Mouse (Mus musculus) liver, embryonic 12.5 days (tissue): ENCODE data around the gene Smc3. TPM values are rescaled to one million over a fixed set of nuclear protein-coding genes. Genes with fewer than 3 reads are reported as not detected.
A peak's percentile ranks its signal among the peaks of the same experiment; 100 is the strongest.
"Not testable (repeated sequence)": the region's sequence is repeated elsewhere in the genome, so short reads cannot be mapped to it uniquely, and the experiment has no call there.

Experiments
- ATAC-seq: fragments of 200-750 bp; cut with Nextera tagmentation; 2 replicates; pipeline ENCODE4 v1.8.0; 2017; ENCODE audit warnings: moderate number of reproducible peaks, mild to moderate bottlenecking, moderate library complexity
- H3K27ac ChIP-seq: fragments of 300-500 bp; sonication (generic); 2 replicates; pipeline ENCODE4 v1.5.1; 2016; ENCODE audit warnings: mild to moderate bottlenecking
- H3K27me3 ChIP-seq: fragments of 300-500 bp; sonication (generic); replicated peaks from 2 replicates; pipeline ENCODE4 v1.6.1; 2016; ENCODE audit warnings: mild to moderate bottlenecking, moderate library complexity
- H3K36me3 ChIP-seq: fragments of 300-500 bp; sonication (generic); 2 replicates; pipeline ENCODE4 v1.6.1; 2016; ENCODE audit warnings: mild to moderate bottlenecking, moderate library complexity
- H3K4me1 ChIP-seq: fragments of 300-500 bp; sonication (generic); 2 replicates; pipeline ENCODE4 v1.6.1; 2016
- H3K4me2 ChIP-seq: fragments of 300-500 bp; sonication (generic); 2 replicates; pipeline ENCODE4 v1.6.1; 2016; ENCODE audit warnings: mild to moderate bottlenecking, moderate library complexity
- H3K4me3 ChIP-seq: fragments of 300-500 bp; sonication (generic); 2 replicates; pipeline ENCODE4 v1.5.1; 2016; ENCODE audit warnings: mild to moderate bottlenecking, moderate library complexity
- H3K9ac ChIP-seq: fragments of 300-500 bp; sonication (generic); 2 replicates; pipeline ENCODE4 v1.6.1; 2016; ENCODE audit warnings: mild to moderate bottlenecking, moderate library complexity
- H3K9me3 ChIP-seq: fragments of 300-500 bp; sonication (generic); replicated peaks from 2 replicates; pipeline ENCODE4 v1.6.1; 2016; ENCODE audit warnings: mild to moderate bottlenecking, moderate library complexity
- WGBS: fragments of 180-500 bp; shearing (Covaris S2); methylation state at CpG from one replicate; pipeline ENCODE4 v1.1.7; 2016; ENCODE audit not compliant: insufficient replicate concordance; 5-methylcytosine and 5-hydroxymethylcytosine counted together
- polyA plus RNA-seq: library from polyadenylated mRNA; unstranded; fragments of >200 nt; fragmentation: Nextera tagmentation; extraction: Ambion mirVana; gene quantifications from 2 replicates; pipeline ENCODE4 v1.2.1, GENCODE M21; 2016

The Smc3 gene
- polyA plus RNA-seq, 1 experiment from 2014 or later = 52.9 TPM

- WGBS = 81% methylated on average over 9 of the region's 9 CpGs
- no peak for ATAC-seq
- no peaks in the 10 kb centered on the region for H3K9me3 ChIP-seq
- H3K4me1 ChIP-seq = 0 out of 2 replicates have a peak, but pooled peaks cover 4% of the 10 kb centered on the region
- H3K27ac ChIP-seq = no peak overlapping the region
- peaks cover 68% of the 10 kb centered on the region for H3K36me3 ChIP-seq
- H3K4me3 ChIP-seq = no peak overlapping the region
- H3K27me3 ChIP-seq = no peaks in the 10 kb centered on the region
- H3K9ac ChIP-seq = no peak overlapping the region
- H3K4me2 ChIP-seq = no peak overlapping the region
Observed at GRCm38 (mm10) chr19:53647301-53647700, 47.1 kb downstream of the Smc3 start.

- H3K27ac ChIP-seq = no peak overlapping the region
- H3K4me2 ChIP-seq = no peak overlapping the region
- H3K4me1 ChIP-seq = 0 out of 2 replicates have a peak, but pooled peaks cover 4% of the 10 kb centered on the region
- H3K36me3 ChIP-seq = peaks cover 63% of the 10 kb centered on the region
- H3K4me3 ChIP-seq = no peak overlapping the region
- 46% methylated on average over 5 of the region's 5 CpGs for WGBS
- no peak for ATAC-seq
- no peaks in the 10 kb centered on the region for H3K27me3 ChIP-seq
- no peak overlapping the region for H3K9ac ChIP-seq
- H3K9me3 ChIP-seq = no peaks in the 10 kb centered on the region
Observed at GRCm38 (mm10) chr19:53648056-53648455, 47.9 kb downstream of the Smc3 start.

- Histone ChIP-seq H3K9me3 (no peaks in the 10 kb centered on the region), H3K4me1 (0 out of 2 replicates have a peak, but pooled peaks cover 4% of the 10 kb centered on the region), H3K36me3 (peaks cover 55% of the 10 kb centered on the region), H3K9ac (no peak overlapping the region), H3K27me3 (no peaks in the 10 kb centered on the region), H3K4me2 (no peak overlapping the region), H3K4me3 (no peak overlapping the region), H3K27ac (no peak overlapping the region)
- WGBS = 47% methylated on average over 10 of the region's 10 CpGs
- ATAC-seq = peak; percentile 43; the same call in 1 of the 2 replicates
Observed at GRCm38 (mm10) chr19:53648802-53649236, 48.6 kb downstream of the Smc3 start.

- peak overlapping the region; percentile 12; the same call in 1 of the 2 replicates for H3K27ac ChIP-seq
- no peaks in the 10 kb centered on the region for H3K9me3 ChIP-seq
- H3K4me2 ChIP-seq = no peak overlapping the region
Observed at GRCm38 (mm10) chr19:53649361-53649760, 49.2 kb downstream of the Smc3 start.

GRCm38 (mm10) chr19:53649802-53650201 lies 49.6 kb downstream of the Smc3 start:
- Histone ChIP-seq H3K27ac (peak overlapping the region; percentile 12; the same call in 1 of the 2 replicates), H3K4me1 (0 out of 2 replicates have a peak, but pooled peaks cover 4% of the 10 kb centered on the region), H3K4me3 (no peak overlapping the region), H3K27me3 (no peaks in the 10 kb centered on the region), H3K36me3 (peaks cover 48% of the 10 kb centered on the region), H3K9ac (no peak overlapping the region), H3K9me3 (no peaks in the 10 kb centered on the region), H3K4me2 (no peak overlapping the region)
- 75% methylated on average over 5 of the region's 5 CpGs for WGBS
- ATAC-seq = no peak; the same call in 1 of the 2 replicates

More at GRCm38 (mm10) chr19:53649361-53649760, 49.2 kb downstream of the Smc3 start:
- Histone ChIP-seq H3K4me1 (0 out of 2 replicates have a peak, but pooled peaks cover 4% of the 10 kb centered on the region), H3K4me3 (no peak overlapping the region), H3K36me3 (peaks cover 51% of the 10 kb centered on the region), H3K27me3 (no peaks in the 10 kb centered on the region), H3K9ac (no peak overlapping the region)
- 81% methylated on average over 6 of the region's 6 CpGs for WGBS
- ATAC-seq = peak; percentile 6; the same call in 1 of the 2 replicates

DNA sequence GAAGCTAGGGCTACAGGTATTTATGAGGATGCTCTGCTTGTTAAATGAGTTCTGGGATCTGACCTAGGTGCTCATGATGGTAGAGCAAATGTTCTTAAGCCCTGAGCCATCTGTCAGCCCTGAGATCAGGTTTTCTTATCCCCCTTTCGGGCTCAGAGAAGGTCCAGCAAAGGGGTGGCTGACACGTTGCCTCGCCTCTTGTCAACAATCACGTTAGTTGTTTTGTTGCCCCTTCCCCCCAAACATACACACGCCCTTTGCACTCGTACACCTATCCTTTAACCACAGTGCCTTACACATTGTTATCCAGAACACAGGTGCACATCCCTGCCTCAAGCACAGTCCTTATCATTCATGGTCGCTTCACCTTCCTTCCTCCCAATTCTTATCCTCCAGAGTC lies 50.7 kb downstream of the Smc3 start:
- Histone ChIP-seq H3K4me2 (no peak overlapping the region), H3K36me3 (peaks cover 38% of the 10 kb centered on the region), H3K9ac (no peak overlapping the region), H3K9me3 (no peaks in the 10 kb centered on the region), H3K4me3 (no peak overlapping the region), H3K4me1 (0 out of 2 replicates have a peak, but pooled peaks cover 4% of the 10 kb centered on the region), H3K27me3 (no peaks in the 10 kb centered on the region), H3K27ac (no peak overlapping the region)
- WGBS = 51% methylated on average over 7 of the region's 7 CpGs
- no peak for ATAC-seq

GRCm38 (mm10) chr19:53652267-53652666 lies 52.1 kb downstream of the Smc3 start:
- Histone ChIP-seq H3K9me3 (no peaks in the 10 kb centered on the region), H3K4me2 (no peak overlapping the region), H3K27me3 (no peaks in the 10 kb centered on the region), H3K36me3 (peaks cover 25% of the 10 kb centered on the region), H3K27ac (no peak overlapping the region), H3K4me1 (0 out of 2 replicates have a peak, but pooled peaks cover 4% of the 10 kb centered on the region), H3K4me3 (no peak overlapping the region), H3K9ac (no peak overlapping the region)
- 74% methylated on average over 9 of the region's 9 CpGs for WGBS
- ATAC-seq = no peak

DNA sequence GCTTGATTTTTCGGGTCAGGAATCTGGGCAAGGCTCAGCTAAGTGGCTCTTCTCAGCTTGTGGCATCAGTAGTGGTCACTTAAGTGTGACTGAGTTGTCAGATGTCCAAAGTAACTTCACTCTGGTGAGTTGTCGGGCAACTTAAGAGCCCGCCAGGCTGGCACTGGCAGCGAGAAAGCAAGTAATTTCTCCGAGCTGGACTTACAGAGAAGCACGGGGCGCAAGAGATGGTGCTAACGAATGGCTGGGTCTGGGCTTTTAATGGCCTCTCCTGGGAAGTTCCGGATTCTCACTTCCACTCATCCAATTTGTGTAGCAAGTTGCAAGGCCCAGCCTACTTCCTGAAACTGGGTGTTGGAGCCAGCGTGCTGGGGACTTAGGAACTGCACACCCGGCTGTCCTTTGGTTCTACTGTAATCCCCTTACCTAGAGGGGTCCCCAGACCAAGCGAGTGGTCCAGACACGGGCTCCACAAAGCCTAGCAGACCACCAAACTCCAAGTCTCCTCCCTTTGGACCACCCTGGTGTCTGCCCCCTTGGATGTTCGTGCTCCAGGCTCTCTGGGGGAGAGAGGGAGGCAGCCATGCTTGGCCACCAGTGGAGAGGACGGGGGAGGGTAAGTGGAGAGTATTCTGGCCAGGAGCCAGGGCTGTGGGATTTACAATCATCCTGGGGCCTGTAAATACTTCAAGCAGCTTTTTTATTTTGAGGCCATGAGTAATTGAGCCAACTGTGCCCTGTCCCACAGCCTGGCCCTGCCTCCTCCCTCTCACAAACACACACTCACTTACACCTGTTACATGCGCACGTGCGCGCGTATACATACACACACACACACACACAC lies 53.6 kb downstream of the Smc3 start:
- WGBS = 60% methylated on average over 20 of the region's 20 CpGs
- H3K4me3 ChIP-seq = no peak overlapping the region
- no peak overlapping the region for H3K4me2 ChIP-seq

DNA sequence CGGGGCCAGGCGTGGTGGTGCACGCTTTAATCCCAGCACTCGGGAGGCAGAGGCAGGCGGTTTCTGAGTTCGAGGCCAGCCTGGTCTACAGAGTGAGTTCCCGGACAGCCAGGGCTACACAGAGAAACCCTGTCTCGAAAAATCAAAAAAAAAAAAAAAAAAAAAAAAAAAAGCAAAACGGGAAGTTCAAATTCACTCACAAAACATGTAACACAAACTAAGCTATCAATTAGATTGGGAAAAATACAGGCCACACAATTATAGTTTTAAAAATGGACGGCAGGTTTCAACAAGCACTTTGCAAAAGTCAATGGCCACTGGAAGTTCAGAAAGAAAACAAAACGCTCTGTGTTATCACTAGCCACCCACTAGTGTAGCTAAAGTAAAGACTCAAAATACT lies 56.2 kb downstream of the Smc3 start:
- not testable (repeated sequence) for H3K9me3 ChIP-seq, H3K36me3 ChIP-seq, H3K4me1 ChIP-seq, ATAC-seq, H3K4me3 ChIP-seq, H3K9ac ChIP-seq, H3K27ac ChIP-seq, H3K27me3 ChIP-seq, H3K4me2 ChIP-seq
- 70% methylated on average over 11 of the region's 11 CpGs for WGBS

More for the DNA sequence above, 53.6 kb downstream of the Smc3 start:
- H3K9me3 ChIP-seq = no peaks in the 10 kb centered on the region
- 0 out of 2 replicates have a peak, but pooled peaks cover 4% of the 10 kb centered on the region for H3K4me1 ChIP-seq
- H3K27ac ChIP-seq = no peak overlapping the region
- H3K36me3 ChIP-seq = peaks cover 12% of the 10 kb centered on the region
- H3K9ac ChIP-seq = no peak overlapping the region
- no peaks in the 10 kb centered on the region for H3K27me3 ChIP-seq
- no peak for ATAC-seq

GRCm38 (mm10) chr19:53657437-53657836 lies 57.2 kb downstream of the Smc3 start:
- no peak for ATAC-seq
- H3K4me2 ChIP-seq = no peak overlapping the region
- no peaks in the 10 kb centered on the region for H3K36me3 ChIP-seq
- no peak overlapping the region for H3K27ac ChIP-seq
- no peaks in the 10 kb centered on the region for H3K9me3 ChIP-seq
- H3K4me1 ChIP-seq = no peaks in the 10 kb centered on the region
- 25% methylated on average over 5 of the region's 5 CpGs for WGBS
- H3K4me3 ChIP-seq = no peak overlapping the region
- no peaks in the 10 kb centered on the region for H3K27me3 ChIP-seq
- no peak overlapping the region for H3K9ac ChIP-seq

- no peak overlapping the region for H3K27ac ChIP-seq
- H3K9me3 ChIP-seq = no peaks in the 10 kb centered on the region
- no peaks in the 10 kb centered on the region for H3K36me3 ChIP-seq
- H3K9ac ChIP-seq = no peak overlapping the region
- no peaks in the 10 kb centered on the region for H3K27me3 ChIP-seq
- H3K4me1 ChIP-seq = no peaks in the 10 kb centered on the region
- WGBS = 67% methylated on average over 9 of the region's 9 CpGs
- no peak overlapping the region for H3K4me2 ChIP-seq
- ATAC-seq = no peak
- no peak overlapping the region for H3K4me3 ChIP-seq
Observed at GRCm38 (mm10) chr19:53660722-53661420, 60.7 kb downstream of the Smc3 start.
